Mouse (Mus musculus) skeletal muscle tissue, adult 2 months (tissue): ENCODE data around the gene Gm11361.

Experiments used
- DNase-seq: peaks from one replicate; pipeline ENCODE4 v3.0.0-alpha.2; 2012; ENCODE audit warnings: low read depth, low spot score

The Gm11361 gene

DNA sequence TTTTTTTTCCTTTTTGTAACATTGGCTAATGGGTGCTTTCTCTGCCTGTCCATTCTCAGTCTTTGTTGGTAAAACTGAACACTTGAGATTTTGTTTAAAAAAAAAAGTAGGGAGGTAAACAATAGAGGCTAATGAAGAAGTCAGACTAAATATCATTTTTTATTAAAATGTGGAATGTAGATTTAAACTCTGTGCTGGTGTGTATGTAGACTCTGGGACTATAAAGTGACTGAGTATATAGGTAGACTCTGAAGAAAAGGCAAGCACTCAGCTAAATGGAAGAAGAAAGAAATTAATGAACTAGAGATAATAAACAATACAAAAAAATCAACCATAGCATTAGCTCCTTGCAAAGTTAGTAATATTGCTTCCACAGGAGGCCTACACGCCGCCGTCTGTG, at the start of gene Gm11361:
Gene Gm11361 (plus strand): TSS at position 301 of the 400 bp plus-strand sequence.
- DNase-seq, result no peak

GRCm38 (mm10) chr13:28264399-28264798, 7.1 kb downstream of the Gm11361 start:
- no peak for DNase-seq

GRCm38 (mm10) chr13:28287368-28287767, 30.0 kb downstream of the Gm11361 start:
- no peak for DNase-seq

DNA sequence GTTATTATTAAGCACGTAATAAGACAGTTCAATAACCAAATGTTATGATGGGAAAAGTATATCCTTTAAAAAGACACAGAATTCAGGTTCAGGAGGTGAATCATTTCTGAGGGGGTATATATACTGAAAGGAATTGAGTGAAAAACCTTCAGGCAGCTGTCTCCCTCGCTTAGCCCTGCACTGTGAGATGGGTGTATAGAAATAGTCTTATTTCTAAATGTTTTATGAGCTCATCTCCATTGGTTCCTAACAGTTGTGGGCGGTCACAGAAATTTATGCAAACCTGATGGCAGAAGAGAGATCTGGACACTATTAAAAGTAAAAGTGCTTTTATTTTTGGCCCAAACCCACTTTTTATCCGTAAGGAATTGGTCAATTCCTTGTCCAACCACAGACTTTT, 36.9 kb downstream of the Gm11361 start:
- no peak for DNase-seq

DNA sequence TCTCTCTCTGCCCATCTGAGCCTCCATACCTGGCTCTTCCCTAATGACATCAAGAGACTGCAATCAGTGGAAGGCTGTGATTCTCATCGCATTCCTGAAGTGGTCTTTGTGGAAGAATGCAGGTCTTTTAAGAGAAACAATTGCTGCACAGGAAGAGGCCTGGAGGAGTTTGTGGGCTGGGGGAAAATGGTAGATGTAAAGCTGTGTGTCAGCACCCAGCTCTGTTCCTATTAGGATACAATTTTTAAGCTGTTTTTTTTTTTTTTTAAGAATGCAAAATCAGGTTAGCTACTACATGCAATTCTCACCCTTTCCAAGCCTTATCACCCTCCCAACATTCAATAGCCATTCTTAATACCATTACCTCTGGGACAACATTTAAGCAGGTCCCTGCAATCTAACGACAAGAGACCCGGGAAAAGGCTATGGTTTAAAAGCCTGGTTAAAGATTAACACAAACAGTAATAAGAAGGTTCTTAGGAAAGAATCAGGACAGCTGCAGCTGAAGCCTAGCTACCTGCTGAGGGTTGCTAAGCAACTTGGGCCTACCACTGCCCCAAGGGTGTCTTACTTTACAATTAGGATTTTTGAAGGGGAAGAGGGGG, 37.5 kb downstream of the Gm11361 start:
- DNase-seq, result no peak

DNA sequence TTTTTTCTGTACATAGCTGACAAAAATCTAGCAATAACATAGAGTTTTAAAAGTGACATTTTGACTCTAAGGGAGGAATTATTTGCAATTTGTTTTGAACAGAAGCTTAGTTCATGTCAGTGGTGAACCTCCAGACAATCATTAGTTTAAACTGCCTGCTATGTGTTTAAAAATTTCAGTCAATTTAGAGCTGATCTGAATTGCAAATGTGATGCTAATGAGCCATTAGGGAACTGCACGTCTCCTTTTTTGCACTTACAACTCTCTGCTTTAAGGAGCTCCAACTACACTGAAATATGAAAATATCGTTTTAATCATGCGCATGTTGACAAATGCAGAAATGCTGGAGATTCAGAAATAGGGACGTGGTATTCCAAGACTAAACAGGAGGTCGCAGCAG, 38.2 kb downstream of the Gm11361 start:
- DNase-seq, result no peak

DNA sequence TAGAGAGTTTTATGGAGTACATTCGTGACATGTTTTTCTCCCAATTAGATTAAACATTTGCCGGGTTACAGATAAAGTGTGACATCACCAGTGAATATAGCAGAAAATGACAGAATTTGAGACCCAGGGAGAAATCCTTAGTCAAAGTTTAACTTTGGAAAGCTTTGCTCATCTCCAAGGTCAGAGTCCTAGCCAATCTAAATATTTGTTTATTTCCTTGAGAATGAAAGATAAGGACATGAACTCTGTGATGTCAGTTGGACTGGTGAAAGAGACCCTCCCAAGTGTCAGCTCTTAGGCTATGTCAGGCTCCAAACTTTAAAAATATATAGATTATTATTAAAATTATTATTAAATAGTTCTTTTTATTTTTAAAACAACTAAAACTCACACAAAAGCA, 39.8 kb downstream of the Gm11361 start:
- no peak for DNase-seq

GRCm38 (mm10) chr13:28297577-28297976, 40.2 kb downstream of the Gm11361 start:
- peak; percentile 4 for DNase-seq
